ENCODE assay signal across 8 mouse cellular contexts in genomic region chr1:73618551-73619170, GRCm38 (mm10).
A peak's percentile ranks its signal among the peaks of the same experiment; 100 is the strongest.
DNase-seq lines count a peak whose midpoint lies in the region; ATAC-seq lines count a peak whose summit lies in the region.

No protein-coding gene starts in this region.

- H3K9me3 ChIP-seq in limb, embryonic 11.5 days (ENCODE audit: control insufficient read depth, low read length), result no peaks in the 10 kb centered on the region

- no peaks in the 10 kb centered on the region for H3K27me3 ChIP-seq in limb, embryonic 11.5 days (ENCODE audit: control insufficient read depth, insufficient read depth, low read length)

- no peaks in the 10 kb centered on the region for H3K36me3 ChIP-seq in limb, embryonic 11.5 days (ENCODE audit: control insufficient read depth, insufficient read depth, low read length)

- no peak for ATAC-seq in limb, embryonic 11.5 days (ENCODE audit: insufficient number of reproducible peaks, low FRiP score, low TSS enrichment, low read depth)

- intact Hi-C loops in gastrocnemius, postnatal 36 days (cut with DNase I), result loop anchor here (1.0 to 10.0 kb wide), 3 partner anchors 206 to 752 kb away; no protein-coding TSS in a partner anchor

- no peaks in the 10 kb centered on the region for H3K4me1 ChIP-seq in limb, embryonic 11.5 days (ENCODE audit: control insufficient read depth, insufficient read depth, low read length)

- H3K9ac ChIP-seq in limb, embryonic 11.5 days (ENCODE audit: low read length), result no peak overlapping the region

- H3K4me2 ChIP-seq in limb, embryonic 11.5 days (ENCODE audit: low read depth, severe bottlenecking), result no peak overlapping the region

- peak; percentile 43 for DNase-seq in gastrocnemius, adult 18-20 months (ENCODE audit: low spot score)
- DNase-seq in gastrocnemius, postnatal 36 days, result no peak
- peak; percentile 36 for DNase-seq in R1 (ENCODE audit: low read depth, low spot score)
- DNase-seq in embryo, embryonic 11 days, result peak; percentile 73
- peak; percentile 37 for DNase-seq in hindlimb bud, embryonic 11.5 days (ENCODE audit: extremely low spot score, low read depth, low spot score)
- peak; percentile 72 for DNase-seq in limb, embryonic 11.5 days (ENCODE audit: low spot score)
- DNase-seq in right cerebral cortex, adult 18-20 months, result peak; percentile 35
- DNase-seq in spleen, postnatal 10 days (ENCODE audit: low spot score in 2 of 2), result no peak

- WGBS in limb, embryonic 11.5 days, result 45% methylated on average over 4 of the region's 4 CpGs

- no peak overlapping the region for H3K27ac ChIP-seq in limb, embryonic 11.5 days (replicated peaks; ENCODE audit: low read depth, low read length)

- H3K4me3 ChIP-seq in limb, embryonic 11.5 days (ENCODE audit: low read depth, low read length), result no peak overlapping the region

Comparison
In these comparisons a context has a peak if more than half of its experiments do, and no peak if none do; other contexts are left out.
1. DNase-seq: peak in gastrocnemius, adult 18-20 months (single experiment), R1 (single experiment), embryo, embryonic 11 days (single experiment), hindlimb bud, embryonic 11.5 days (single experiment), limb, embryonic 11.5 days (single experiment) and right cerebral cortex, adult 18-20 months (single experiment); none in gastrocnemius, postnatal 36 days (0 of 2) and spleen, postnatal 10 days (0 of 2).